Mouse (Mus musculus): ENCODE data around the gene Cwc27.

The Cwc27 gene

GRCm38 (mm10) chr13:104816635-104817571 lies at the start of gene Cwc27:
Gene Cwc27, minus strand, starts transcription at chr13:104817142.
- DNase-seq (ENCODE audit: low spot score), result peak; percentile 83

GRCm38 (mm10) chr13:104866726-104867125 lies 49.8 kb upstream of the Cwc27 start:
- DNase-seq (ENCODE audit: low spot score), result no peak

GRCm38 (mm10) chr13:104863127-104863979 lies 46.4 kb upstream of the Cwc27 start, which contains the start of gene Shisal2b:
Gene Shisal2b, minus strand, starts transcription at chr13:104863893.
- peak; percentile 53 for DNase-seq (ENCODE audit: low spot score)

- DNase-seq (ENCODE audit: low spot score), result no peak
Measured at GRCm38 (mm10) chr13:104853645-104854044, 36.7 kb upstream of the Cwc27 start.

- DNase-seq (ENCODE audit: low spot score), result no peak
Measured at GRCm38 (mm10) chr13:104843295-104844089, 26.6 kb upstream of the Cwc27 start.

GRCm38 (mm10) chr13:104841937-104842336 lies 25.0 kb upstream of the Cwc27 start:
- DNase-seq (ENCODE audit: low spot score), result no peak

- DNase-seq (ENCODE audit: low spot score), result no peak
Measured at GRCm38 (mm10) chr13:104837628-104838027, 20.7 kb upstream of the Cwc27 start.

GRCm38 (mm10) chr13:104832811-104833210 lies 15.9 kb upstream of the Cwc27 start:
- DNase-seq (ENCODE audit: low spot score), result no peak

- DNase-seq (ENCODE audit: low spot score), result no peak
Measured at GRCm38 (mm10) chr13:104825470-104825869, 8.5 kb upstream of the Cwc27 start.

- DNase-seq (ENCODE audit: low spot score), result no peak
Measured at GRCm38 (mm10) chr13:104822411-104822838, 5.5 kb upstream of the Cwc27 start.

- DNase-seq (ENCODE audit: low spot score), result no peak
Measured at GRCm38 (mm10) chr13:104821908-104822307, 5.0 kb upstream of the Cwc27 start.

- DNase-seq (ENCODE audit: low spot score), result no peak
Measured at GRCm38 (mm10) chr13:104821192-104821591, 4.2 kb upstream of the Cwc27 start.

GRCm38 (mm10) chr13:104817696-104818095 lies 754 bp upstream of the Cwc27 start:
- no peak for DNase-seq (ENCODE audit: low spot score)

GRCm38 (mm10) chr13:104816270-104816634 lies 690 bp downstream of the Cwc27 start:
- no peak for DNase-seq (ENCODE audit: low spot score)

GRCm38 (mm10) chr13:104805681-104806080 lies 11.3 kb downstream of the Cwc27 start:
- DNase-seq (ENCODE audit: low spot score), result no peak

- no peak for DNase-seq (ENCODE audit: low spot score)
Measured at GRCm38 (mm10) chr13:104799566-104800182, 17.3 kb downstream of the Cwc27 start.

- DNase-seq (ENCODE audit: low spot score), result no peak
Measured at GRCm38 (mm10) chr13:104799067-104799466, 17.9 kb downstream of the Cwc27 start.

- DNase-seq (ENCODE audit: low spot score), result no peak
Measured at GRCm38 (mm10) chr13:104794421-104794820, 22.5 kb downstream of the Cwc27 start.

- no peak for DNase-seq (ENCODE audit: low spot score)
Measured at GRCm38 (mm10) chr13:104792184-104792583, 24.8 kb downstream of the Cwc27 start, which contains the start of gene Srek1ip1. Gene Srek1ip1, plus strand, starts transcription at chr13:104792484.

GRCm38 (mm10) chr13:104789663-104790062 lies 27.3 kb downstream of the Cwc27 start:
- DNase-seq (ENCODE audit: low spot score), result no peak

GRCm38 (mm10) chr13:104787260-104787659 lies 29.7 kb downstream of the Cwc27 start:
- DNase-seq (ENCODE audit: low spot score), result no peak
